Mouse (Mus musculus): ENCODE data around the gene Peak1.

The Peak1 gene

DNA sequence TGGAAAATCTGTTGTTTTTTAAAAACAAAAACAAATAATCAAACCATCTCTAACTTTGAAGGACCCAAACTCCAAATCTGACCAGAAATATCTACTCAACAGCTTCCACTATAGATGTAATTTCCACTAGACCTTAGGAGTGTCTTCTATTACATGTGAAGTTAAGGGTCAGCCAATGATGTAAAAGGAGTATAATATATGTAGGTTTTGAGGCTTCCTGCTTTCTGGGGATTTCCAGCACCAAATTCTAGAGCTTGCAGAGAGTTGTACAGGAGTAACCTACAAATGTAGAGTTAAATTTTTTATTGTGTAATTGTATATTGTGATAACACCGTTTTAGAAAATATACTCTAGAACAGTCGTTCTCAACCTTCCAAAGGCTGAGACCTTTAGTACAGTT is 96.6 kb downstream of the Peak1 start:
- no peak for DNase-seq (ENCODE audit: low read depth, low spot score)

GRCm38 (mm10) chr9:56314326-56314725 is 103.5 kb downstream of the Peak1 start:
- DNase-seq (ENCODE audit: low read depth, low spot score), result no peak

DNA sequence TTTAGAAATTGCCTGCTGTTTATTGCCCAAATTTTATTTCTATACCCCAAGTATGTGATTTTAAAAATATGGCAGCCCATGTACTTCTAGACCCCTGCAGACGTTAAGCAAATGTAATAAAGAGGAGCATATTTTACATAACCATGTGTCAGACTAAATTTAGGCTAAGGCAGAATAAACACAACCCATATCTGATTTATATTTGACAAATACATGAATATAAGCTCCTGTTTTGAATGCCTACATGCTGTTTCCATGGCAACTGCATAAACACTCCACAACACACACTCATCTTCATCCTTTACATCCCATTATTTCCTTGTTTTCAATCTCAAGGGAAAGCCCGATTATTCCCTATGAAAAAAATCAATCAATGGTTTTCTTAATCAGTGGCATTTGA is 108.8 kb downstream of the Peak1 start:
- DNase-seq (ENCODE audit: low read depth, low spot score), result peak; percentile 41

- no peak for DNase-seq (ENCODE audit: low read depth, low spot score)
Measured at GRCm38 (mm10) chr9:56304526-56304925, 113.3 kb downstream of the Peak1 start.

DNA sequence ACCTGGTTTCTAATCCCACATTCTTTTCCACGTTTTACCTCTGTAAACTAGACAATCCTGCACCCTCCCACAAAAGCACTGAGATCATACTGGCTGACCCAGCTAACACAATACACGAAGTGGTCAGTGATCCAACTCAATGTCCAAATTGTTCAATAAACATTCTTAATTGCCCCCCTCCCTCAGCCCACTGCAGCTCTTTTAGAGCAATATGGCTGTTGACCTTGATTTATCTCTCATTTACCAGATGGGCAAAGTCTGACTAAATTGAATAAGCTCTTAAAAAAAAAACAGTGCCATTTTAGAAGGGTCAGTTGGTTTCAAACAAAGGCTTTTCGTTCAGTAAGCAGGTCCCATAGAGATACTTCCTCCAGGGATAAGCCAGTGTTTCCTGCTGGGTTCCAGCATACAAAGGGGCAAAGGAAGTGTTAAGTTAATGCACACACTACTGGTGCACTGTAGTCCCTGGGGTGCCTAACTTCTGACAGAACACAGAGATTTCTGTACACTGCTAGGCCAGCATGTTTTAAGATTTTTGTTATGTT is 114.9 kb downstream of the Peak1 start:
- DNase-seq (ENCODE audit: low read depth, low spot score), result peak; percentile 39

- DNase-seq (ENCODE audit: low read depth, low spot score), result no peak
Measured at GRCm38 (mm10) chr9:56290019-56290418, 127.8 kb downstream of the Peak1 start.

- no peak for DNase-seq (ENCODE audit: low read depth, low spot score)
Measured at GRCm38 (mm10) chr9:56282481-56282880, 135.4 kb downstream of the Peak1 start.

DNA sequence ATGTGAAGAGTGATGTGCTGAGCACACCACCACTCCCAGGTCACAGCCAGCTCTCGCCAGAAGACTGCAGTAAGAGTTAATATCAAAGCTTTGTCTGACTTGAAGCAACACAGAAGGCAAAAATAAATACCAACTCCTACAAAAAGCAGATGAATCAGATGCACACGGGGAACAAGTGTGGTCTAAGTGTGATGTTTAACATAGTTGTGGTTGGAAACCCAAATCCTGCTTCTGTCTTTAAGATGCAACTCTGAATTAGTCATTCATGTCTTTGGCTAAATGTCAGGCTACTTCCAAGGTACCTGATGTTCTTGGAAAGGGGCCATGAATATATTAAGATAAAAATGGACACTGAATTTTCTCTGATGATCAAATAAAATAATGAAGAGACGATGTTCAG is 144.3 kb downstream of the Peak1 start:
- no peak for DNase-seq (ENCODE audit: low read depth, low spot score)

DNA sequence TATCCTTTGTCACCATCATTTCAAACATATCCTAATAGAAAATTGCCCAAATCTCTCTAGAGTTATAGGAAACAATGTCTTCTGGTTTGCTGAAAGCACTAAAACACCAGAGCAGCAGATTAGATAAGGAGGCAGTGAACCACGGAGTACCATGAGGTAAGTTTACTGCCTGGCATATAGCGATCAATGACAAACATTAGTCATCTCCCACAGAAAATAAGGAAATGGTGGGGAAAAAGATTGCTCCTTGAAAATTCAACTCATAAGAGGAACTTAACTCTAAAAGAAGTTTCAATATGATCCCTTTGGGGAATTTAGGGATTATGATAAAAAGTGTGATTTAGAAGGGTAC is 145.6 kb downstream of the Peak1 start:
- no peak for DNase-seq (ENCODE audit: low read depth, low spot score)

GRCm38 (mm10) chr9:56271326-56272246 is 146.3 kb downstream of the Peak1 start:
- no peak for DNase-seq (ENCODE audit: low read depth, low spot score)

GRCm38 (mm10) chr9:56269101-56269500 is 148.8 kb downstream of the Peak1 start:
- no peak for DNase-seq (ENCODE audit: low read depth, low spot score)

DNA sequence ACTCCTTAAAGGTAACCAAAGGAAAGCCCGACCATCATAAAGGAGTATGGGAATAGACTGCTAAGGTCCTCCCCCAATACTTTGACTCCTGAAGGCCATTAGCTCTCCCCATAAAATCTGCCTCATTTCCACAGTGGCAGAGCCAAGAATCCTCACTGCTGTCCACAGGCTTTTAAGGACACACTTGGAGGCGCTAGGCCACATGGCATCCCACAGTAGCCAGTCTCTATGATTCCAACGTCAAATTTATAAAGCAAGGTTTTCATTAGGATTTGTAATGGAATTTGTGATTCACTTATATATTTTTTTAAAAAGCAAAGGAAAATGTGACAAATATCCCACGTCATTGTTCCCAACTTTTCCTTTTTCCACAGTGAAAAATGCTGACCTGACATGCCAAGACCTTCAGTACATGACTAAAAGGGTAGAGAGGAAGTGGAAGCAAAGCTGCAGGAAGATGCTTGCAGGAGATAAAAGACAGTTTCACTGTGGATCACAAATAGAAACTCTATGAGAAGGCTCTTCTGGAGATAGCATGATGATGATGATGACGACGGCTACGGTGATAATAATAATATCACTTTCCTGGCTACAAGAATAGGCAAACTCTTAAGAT is 151.6 kb downstream of the Peak1 start:
- DNase-seq (ENCODE audit: low read depth, low spot score), result no peak

- no peak for DNase-seq (ENCODE audit: low read depth, low spot score)
Measured at GRCm38 (mm10) chr9:56265460-56266199, 152.2 kb downstream of the Peak1 start.

GRCm38 (mm10) chr9:56265022-56265360 is 152.9 kb downstream of the Peak1 start:
- DNase-seq (ENCODE audit: low read depth, low spot score), result no peak

DNA sequence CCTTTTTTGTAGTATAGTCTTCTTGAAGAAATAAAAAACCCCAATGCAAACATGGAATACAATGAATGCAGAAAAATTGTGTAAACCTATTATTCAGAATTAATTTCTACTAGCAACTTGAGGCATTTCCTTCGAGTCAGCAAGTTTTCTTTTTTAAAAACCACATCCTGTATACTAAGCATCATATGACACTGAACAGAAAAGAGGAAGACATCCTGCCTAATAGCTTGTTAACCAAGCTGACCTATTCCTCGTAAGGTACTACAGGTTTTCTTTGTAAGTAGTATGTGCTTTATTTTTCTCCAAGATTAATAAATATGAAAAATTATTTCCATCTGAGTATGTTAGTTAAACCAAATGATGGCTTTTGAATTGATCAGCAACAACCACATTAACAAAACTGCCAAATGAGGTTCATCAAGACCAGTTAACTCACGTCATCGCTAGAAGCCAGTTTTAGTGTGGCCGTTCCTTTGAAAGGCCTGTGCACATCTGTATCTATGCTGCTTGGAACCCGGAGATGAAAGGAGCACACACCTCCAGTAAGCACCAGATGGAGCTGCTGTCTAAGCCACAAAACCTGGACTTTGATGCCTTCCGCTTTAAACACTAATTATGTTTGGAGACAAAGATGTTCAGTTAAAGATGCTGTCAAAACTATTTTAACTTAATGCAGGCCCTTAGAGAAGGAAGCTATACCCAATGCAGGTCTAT is 153.4 kb downstream of the Peak1 start:
- DNase-seq (ENCODE audit: low read depth, low spot score), result no peak

- no peak for DNase-seq (ENCODE audit: low read depth, low spot score)
Measured at GRCm38 (mm10) chr9:56263055-56263454, 154.8 kb downstream of the Peak1 start.

DNA sequence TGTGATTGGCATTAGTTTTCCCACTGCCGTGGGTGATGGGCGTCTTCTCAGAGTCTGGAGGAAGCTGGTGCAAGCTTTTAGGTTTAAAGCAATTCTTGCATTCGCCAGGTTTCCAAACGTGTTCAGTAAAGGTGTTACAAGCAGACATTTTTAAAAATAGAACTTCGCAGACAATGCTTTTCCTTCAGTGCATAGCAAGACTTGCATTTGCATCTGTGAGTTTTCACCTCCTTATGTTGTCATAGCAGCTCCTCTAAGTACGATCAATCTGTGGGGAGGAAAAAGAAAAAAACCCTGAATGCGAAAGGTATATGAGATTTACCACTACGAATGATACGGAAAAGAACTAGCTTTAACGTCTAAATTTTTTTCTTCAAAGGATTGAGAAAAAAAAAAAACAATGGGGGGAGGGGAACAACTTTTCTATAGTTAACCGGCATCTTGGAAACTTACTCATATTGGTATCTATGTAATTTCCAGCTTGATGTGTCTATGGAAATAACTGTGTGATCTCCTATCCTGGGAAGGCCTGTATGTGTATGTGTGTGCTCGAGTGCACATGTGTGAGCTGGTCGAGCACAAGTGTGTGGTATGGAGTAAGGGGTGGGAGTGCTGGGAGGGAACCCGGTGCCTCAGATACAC is 157.3 kb downstream of the Peak1 start:
- no peak for DNase-seq (ENCODE audit: low read depth, low spot score)

DNA sequence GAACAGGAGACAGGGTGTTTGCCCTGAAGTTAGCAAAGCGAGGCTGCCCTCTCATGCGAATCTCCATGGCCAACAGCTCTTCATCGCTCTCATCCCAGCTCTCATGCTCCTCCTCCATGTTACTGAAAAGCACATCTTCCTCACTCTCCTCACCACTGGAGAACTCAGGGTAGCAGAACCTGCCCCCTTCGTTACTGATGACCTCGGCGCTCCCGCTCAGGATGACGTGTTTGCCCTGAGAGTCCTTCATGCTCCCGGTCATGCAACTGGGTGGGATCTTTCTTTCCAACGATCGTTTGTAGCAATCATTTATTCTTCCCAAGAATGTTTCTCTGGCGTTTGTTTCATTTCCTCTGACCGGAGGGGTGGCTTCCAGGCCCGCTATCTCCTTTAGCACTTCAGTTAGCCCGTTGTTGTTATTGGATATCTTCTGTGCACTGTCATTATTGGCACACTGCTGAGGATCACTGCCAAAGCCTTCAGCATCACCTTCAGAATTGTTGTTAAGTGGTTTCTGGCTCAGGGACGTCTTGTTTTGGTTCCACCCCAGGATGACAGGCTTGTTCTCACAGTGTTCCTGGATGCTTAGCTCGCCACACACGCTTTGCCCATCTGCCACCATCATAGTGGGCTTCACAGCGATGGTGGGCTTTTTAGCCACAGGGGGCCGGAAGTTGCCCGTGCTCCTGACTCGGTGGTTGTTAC is 157.9 kb downstream of the Peak1 start:
- no peak for DNase-seq (ENCODE audit: low read depth, low spot score)

GRCm38 (mm10) chr9:56258261-56258790 is 159.5 kb downstream of the Peak1 start:
- DNase-seq (ENCODE audit: low read depth, low spot score), result no peak

Measured in mesoderm, embryonic 11.5 days (tissue).